Comparison of ENCODE assay signal across 8 mouse cellular contexts in the genomic region with DNA sequence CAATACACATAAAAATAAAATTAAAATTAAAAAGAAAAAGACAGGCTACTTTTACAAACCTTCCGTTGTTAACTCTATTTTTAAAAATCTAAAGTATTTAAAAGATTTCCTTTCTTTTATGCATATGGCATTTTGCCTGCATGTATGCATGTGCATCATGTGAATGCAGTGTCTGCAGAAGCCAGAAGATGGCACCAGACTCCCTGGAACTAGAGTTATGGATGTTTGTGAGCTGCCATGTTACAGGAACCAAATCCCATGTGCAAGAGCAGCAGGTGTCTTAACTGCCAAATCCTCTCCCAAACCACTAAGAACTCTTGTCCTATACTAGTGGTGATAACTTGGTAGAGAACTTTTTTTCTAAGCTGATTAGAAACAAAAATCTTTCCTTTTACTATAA.
DNase-seq lines count a peak whose midpoint lies in the region; ATAC-seq and TF ChIP-seq lines count a peak whose summit lies in the region.

No protein-coding gene starts in this region.

- no peaks in the 10 kb centered on the region for H3K27me3 ChIP-seq in liver, embryonic 12.5 days (replicated peaks)
- no peaks in the 10 kb centered on the region for H3K27me3 ChIP-seq in G1E (ENCODE audit: insufficient read depth, low read length)

- H3K4me3 ChIP-seq in liver, embryonic 12.5 days, result no peak overlapping the region
- no peak overlapping the region for H3K4me3 ChIP-seq in G1E (ENCODE audit: low read depth, low read length)
- no peak overlapping the region for H3K4me3 ChIP-seq in bone marrow, adult 2 months (replicated peaks; ENCODE audit: control insufficient read depth, low read depth, low read length)

- no peak overlapping the region for H3K27ac ChIP-seq in liver, embryonic 12.5 days
- no peak overlapping the region for H3K27ac ChIP-seq in bone marrow, adult 2 months (ENCODE audit: control insufficient read depth, insufficient read depth, low read depth, low read length, poor library complexity)

- H3K36me3 ChIP-seq in liver, embryonic 12.5 days, result no peaks in the 10 kb centered on the region
- H3K36me3 ChIP-seq in G1E (replicated peaks), result no peaks in the 10 kb centered on the region

- DNase-seq in liver, result peak; percentile 21
- DNase-seq in G1E (ENCODE audit: low spot score), result no peak
- peak; percentile 19 for DNase-seq in heart, adult 8-10 months (ENCODE audit: low spot score)
- DNase-seq in left cerebral cortex, postnatal 14 days (ENCODE audit: low spot score in 2 of 2), result peak; percentile 45 to 72
- no peak for DNase-seq in T-cell, adult 2 months (ENCODE audit: low spot score)

- intact Hi-C loops in left cerebral cortex, postnatal 14 days (cut with DNase I), result no loop called here

- ATAC-seq in liver, embryonic 12.5 days, result no peak
- ATAC-seq in G1E (ENCODE audit: extremely low read depth, insufficient number of reproducible peaks, low FRiP score, poor library complexity, severe bottlenecking), result no peak
- peak; percentile 64; the same call in 1 of the 2 replicates for ATAC-seq in neutrophil, adult 5-6 weeks (ENCODE audit: extremely low read depth, insufficient number of reproducible peaks, low FRiP score, poor library complexity, severe bottlenecking)

- 38% methylated on average over 1 of the region's 1 CpGs for WGBS in liver, embryonic 12.5 days (ENCODE audit: insufficient replicate concordance)
- WGBS in bone marrow, adult 2 months, result 76% methylated on average over 1 of the region's 1 CpGs

- TF ChIP-seq POLR2A in bone marrow, adult 2 months (IDR thresholded peaks at IDR 0.05; ENCODE audit: borderline replicate concordance, control insufficient read depth, low read depth, low read length), result no peak

- H3K9me3 ChIP-seq in liver, embryonic 12.5 days (replicated peaks), result no peaks in the 10 kb centered on the region
- H3K9me3 ChIP-seq in G1E (replicated peaks), result no peaks in the 10 kb centered on the region

- no peaks in the 10 kb centered on the region for H3K4me1 ChIP-seq in liver, embryonic 12.5 days
- no peaks in the 10 kb centered on the region for H3K4me1 ChIP-seq in G1E (ENCODE audit: insufficient read depth, low read depth, low read length)
- H3K4me1 ChIP-seq in bone marrow, adult 2 months (ENCODE audit: control insufficient read depth, insufficient read depth, low read length), result no peaks in the 10 kb centered on the region

- no peak overlapping the region for H3K9ac ChIP-seq in liver, embryonic 12.5 days

- TF ChIP-seq CTCF in G1E (IDR thresholded peaks at IDR 0.05; ENCODE audit: low read depth, low read length), result peak; percentile 24; the same call in 1 of the 2 replicates
- peak; percentile 37; the same call in 1 of the 2 replicates for TF ChIP-seq CTCF in bone marrow, adult 2 months (IDR thresholded peaks at IDR 0.05; ENCODE audit: control insufficient read depth, insufficient read depth, low read length)

- H3K4me2 ChIP-seq in liver, embryonic 12.5 days, result no peak overlapping the region

Comparison
In these comparisons a context has a peak if more than half of its experiments do, and no peak if none do; other contexts are left out.
1. DNase-seq: peak in liver (single experiment), heart, adult 8-10 months (single experiment) and left cerebral cortex, postnatal 14 days (2 of 2); none in G1E (single experiment) and T-cell, adult 2 months (single experiment).